Mouse (Mus musculus): ENCODE data around the gene Zfp273.
"Not testable (repeated sequence)": the region's sequence is repeated elsewhere in the genome, so short reads cannot be mapped to it uniquely, and the experiment has no call there.

Gene Zfp273

DNA sequence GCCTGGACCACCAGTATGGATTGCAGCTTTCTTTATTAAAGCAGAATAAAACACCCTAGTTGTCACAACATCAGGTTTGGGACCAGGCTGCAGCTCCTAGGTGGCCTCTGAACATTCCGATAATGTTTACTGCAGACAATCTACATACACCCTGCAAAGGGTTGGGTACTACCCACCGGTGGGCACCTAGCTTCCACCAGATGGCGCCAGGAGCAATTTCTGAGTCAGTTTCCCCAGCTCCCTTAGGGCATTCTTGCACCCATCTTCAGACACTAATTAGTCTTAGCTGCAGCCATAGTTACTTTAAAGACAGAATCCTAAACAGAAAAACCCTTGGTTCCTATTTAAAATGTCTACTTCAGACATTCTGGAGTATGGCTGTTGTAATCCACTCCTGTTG lies 54.4 kb downstream of the Zfp273 start:
- DNase-seq (ENCODE audit: low read depth), result no peak

- DNase-seq (ENCODE audit: low read depth), result not testable (repeated sequence)
Measured at GRCm38 (mm10) chr13:67876049-67876698, 62.6 kb downstream of the Zfp273 start.
